In genomic region chr1:71342261-71342594, GRCm38 (mm10) we compare ENCODE assay signal across 21 mouse cellular contexts.
DNase-seq lines count a peak whose midpoint lies in the region; ATAC-seq and TF ChIP-seq lines count a peak whose summit lies in the region.
"Had no signal": no experiment of that assay in that cellular context is flagged by ENCODE, and none has a peak within 500 bp of the region (broad histone marks: within the 10 kb centered on the region; RNA-seq: fewer than 3 reads in every experiment).

No protein-coding gene starts in this region.

- no peaks in the 10 kb centered on the region for H3K27me3 ChIP-seq in forebrain, embryonic 11.5 days (ENCODE audit: control insufficient read depth, insufficient read depth, low read length)
- no peaks in the 10 kb centered on the region for H3K27me3 ChIP-seq in forebrain, postnatal 0 days (ENCODE audit: insufficient read depth, low read length)
- no peaks in the 10 kb centered on the region for H3K27me3 ChIP-seq in CH12.LX (replicated peaks)
- peaks cover 6% of the 10 kb centered on the region; the same call in 1 of the 2 replicates for H3K27me3 ChIP-seq in forebrain, embryonic 13.5 days
- no peaks in the 10 kb centered on the region for H3K27me3 ChIP-seq in heart, embryonic 11.5 days (ENCODE audit: control insufficient read depth, insufficient read depth, low read length)
- H3K27me3 ChIP-seq: heart, embryonic 15.5 days; hindbrain, embryonic 13.5 days had no signal

- H3K4me2 ChIP-seq in forebrain, embryonic 11.5 days (ENCODE audit: low read depth, low read length, severe bottlenecking) = no peak overlapping the region
- no peak overlapping the region for H3K4me2 ChIP-seq in forebrain, postnatal 0 days (ENCODE audit: low read depth)
- H3K4me2 ChIP-seq in CH12.LX (ENCODE audit: insufficient read depth, low read depth, poor library complexity, severe bottlenecking) = no peak overlapping the region
- H3K4me2 ChIP-seq in forebrain, embryonic 13.5 days = no peak overlapping the region; the same call in 1 of the 2 replicates
- H3K4me2 ChIP-seq in heart, embryonic 11.5 days = no peak overlapping the region
- H3K4me2 ChIP-seq: heart, embryonic 15.5 days; hindbrain, embryonic 13.5 days had no signal

- no peak for TF ChIP-seq RAD21 in CH12.LX (IDR thresholded peaks at IDR 0.05; ENCODE audit: low read depth, low read length)

- 42% methylated on average over 4 of the region's 4 CpGs for whole genome bisulfite sequencing in forebrain, embryonic 11.5 days
- WGBS in forebrain, postnatal 0 days = 17% methylated on average over 4 of the region's 4 CpGs
- 29% methylated on average over 4 of the region's 4 CpGs for WGBS in forebrain, embryonic 13.5 days
- WGBS in heart, embryonic 11.5 days (ENCODE audit: insufficient replicate concordance) = 69% methylated on average over 4 of the region's 4 CpGs

- no peak overlapping the region for H3K27ac ChIP-seq in forebrain, embryonic 11.5 days (ENCODE audit: low read depth, low read length)
- no peak overlapping the region for H3K27ac ChIP-seq in forebrain, postnatal 0 days (ENCODE audit: low read depth, low read length)
- H3K27ac ChIP-seq in CH12.LX (ENCODE audit: insufficient read depth, low read depth) = no peak overlapping the region
- no peak overlapping the region for H3K27ac ChIP-seq in forebrain, embryonic 13.5 days
- no peak overlapping the region for H3K27ac ChIP-seq in heart, embryonic 11.5 days (ENCODE audit: low read depth, low read length)
- H3K27ac ChIP-seq: embryonic facial prominence, embryonic 10.5 days; gastrocnemius, adult 2 months; heart, embryonic 10.5 days; heart, embryonic 15.5 days; hindbrain, embryonic 13.5 days; hindbrain, postnatal 0 days had no signal

- no peaks in the 10 kb centered on the region for H3K36me3 ChIP-seq in forebrain, embryonic 11.5 days (ENCODE audit: control insufficient read depth, insufficient read depth, low read length)
- H3K36me3 ChIP-seq in forebrain, postnatal 0 days (ENCODE audit: insufficient read depth) = no peaks in the 10 kb centered on the region
- H3K36me3 ChIP-seq in CH12.LX (replicated peaks in 1 of 2; ENCODE audit: control insufficient read depth in 1 of 2, insufficient read depth in 1 of 2, low read length in 1 of 2) = no peaks in the 10 kb centered on the region
- H3K36me3 ChIP-seq in forebrain, embryonic 13.5 days (ENCODE audit: poor library complexity, severe bottlenecking) = no peaks in the 10 kb centered on the region
- no peaks in the 10 kb centered on the region for H3K36me3 ChIP-seq in heart, embryonic 11.5 days (ENCODE audit: control insufficient read depth, insufficient read depth, low read length)
- H3K36me3 ChIP-seq: embryonic facial prominence, embryonic 10.5 days; heart, embryonic 10.5 days; heart, embryonic 15.5 days; hindbrain, embryonic 13.5 days had no signal

- H3K9me3 ChIP-seq in forebrain, embryonic 11.5 days (ENCODE audit: control insufficient read depth, low read length) = no peaks in the 10 kb centered on the region
- H3K9me3 ChIP-seq in forebrain, postnatal 0 days (ENCODE audit: low read length) = no peaks in the 10 kb centered on the region
- no peaks in the 10 kb centered on the region for H3K9me3 ChIP-seq in CH12.LX (replicated peaks; ENCODE audit: low read length)
- H3K9me3 ChIP-seq in forebrain, embryonic 13.5 days (replicated peaks) = no peaks in the 10 kb centered on the region
- H3K9me3 ChIP-seq in heart, embryonic 11.5 days (replicated peaks; ENCODE audit: control insufficient read depth, low read length) = no peaks in the 10 kb centered on the region
- H3K9me3 ChIP-seq: embryonic facial prominence, embryonic 10.5 days; heart, embryonic 10.5 days; heart, embryonic 15.5 days; hindbrain, embryonic 13.5 days had no signal

- no peaks in the 10 kb centered on the region for H3K79me2 ChIP-seq in CH12.LX (replicated peaks; ENCODE audit: control insufficient read depth, extremely low read depth, insufficient read depth, poor library complexity, severe bottlenecking)

- in situ Hi-C loops in CH12.LX (cut with MboI; ENCODE audit: low pct_ligation_motif_present, low pct_unique_long_range_greater_than_20kb, low sequenced_read_pairs) = no loop called here

- no peak for TF ChIP-seq POLR2A in CH12.LX (IDR thresholded peaks at IDR 0.05; ENCODE audit: low read depth, low read length)

- no peak overlapping the region for H3K9ac ChIP-seq in forebrain, embryonic 11.5 days (ENCODE audit: low read length)
- H3K9ac ChIP-seq in forebrain, postnatal 0 days = no peak overlapping the region
- H3K9ac ChIP-seq in CH12.LX (ENCODE audit: insufficient read depth, low read depth) = no peak overlapping the region
- no peak overlapping the region for H3K9ac ChIP-seq in forebrain, embryonic 13.5 days
- no peak overlapping the region for H3K9ac ChIP-seq in heart, embryonic 11.5 days (ENCODE audit: low read depth, low read length)
- H3K9ac ChIP-seq: heart, embryonic 15.5 days; hindbrain, embryonic 13.5 days had no signal

- no peak overlapping the region for H3K4me3 ChIP-seq in forebrain, embryonic 11.5 days (ENCODE audit: low read depth, low read length)
- no peak overlapping the region for H3K4me3 ChIP-seq in forebrain, postnatal 0 days (ENCODE audit: low read depth, low read length)
- H3K4me3 ChIP-seq in CH12.LX (replicated peaks in 1 of 3; ENCODE audit: low read depth in 2 of 3, low read length in 2 of 3, poor library complexity in 1 of 3) = no peak overlapping the region
- no peak overlapping the region for H3K4me3 ChIP-seq in forebrain, embryonic 13.5 days
- no peak overlapping the region for H3K4me3 ChIP-seq in heart, embryonic 11.5 days (ENCODE audit: low read depth, low read length)
- H3K4me3 ChIP-seq: embryonic facial prominence, embryonic 10.5 days; gastrocnemius, adult 2 months; heart, embryonic 10.5 days; heart, embryonic 15.5 days; hindbrain, embryonic 13.5 days had no signal

- dilution Hi-C loops in CH12.LX (cut with MboI; ENCODE audit: extremely low pct_ligation_motif_present, extremely low pct_unique_long_range_greater_than_20kb, low sequenced_read_pairs) = no loop called here

- no peak for TF ChIP-seq EP300 in CH12.LX (IDR thresholded peaks at IDR 0.05; ENCODE audit: low read length)

- no peak for TF ChIP-seq CTCF in forebrain, postnatal 0 days (IDR thresholded peaks at IDR 0.05; ENCODE audit: low read depth)
- no peak for TF ChIP-seq CTCF in CH12.LX (conservative IDR thresholded peaks at IDR 0.05 in 1 of 2, IDR thresholded peaks at IDR 0.05 in 1 of 2; ENCODE audit: low read depth in 2 of 2, low read length in 2 of 2)

- ATAC-seq in forebrain, embryonic 11.5 days (replicated peaks; ENCODE audit: low FRiP score) = peak; percentile 52
- ATAC-seq in forebrain, postnatal 0 days = no peak
- peak; percentile 66 for ATAC-seq in forebrain, embryonic 13.5 days
- ATAC-seq in heart, embryonic 11.5 days (replicated peaks; ENCODE audit: insufficient number of reproducible peaks, low FRiP score, low TSS enrichment) = no peak
- ATAC-seq: CD4-positive, CD25-positive, alpha-beta regulatory T cell, adult 4 months; hindbrain, postnatal 0 days had no signal

- peaks cover 8% of the 10 kb centered on the region; the same call in 1 of the 2 replicates for H3K4me1 ChIP-seq in forebrain, embryonic 11.5 days (replicated peaks; ENCODE audit: control insufficient read depth, insufficient read depth, low read length)
- 0 out of 2 replicates have a peak, but pooled peaks cover 3% of the 10 kb centered on the region for H3K4me1 ChIP-seq in forebrain, postnatal 0 days (ENCODE audit: insufficient read depth)
- H3K4me1 ChIP-seq in CH12.LX (ENCODE audit: control insufficient read depth in 1 of 2, insufficient read depth in 2 of 2) = peaks cover 0 to 5% of the 10 kb centered on the region in 2 experiments; a peak in 2 of 4 replicates
- peaks cover 21% of the 10 kb centered on the region for H3K4me1 ChIP-seq in forebrain, embryonic 13.5 days
- no peaks in the 10 kb centered on the region for H3K4me1 ChIP-seq in heart, embryonic 11.5 days (ENCODE audit: control insufficient read depth, insufficient read depth, low read length)
- H3K4me1 ChIP-seq: embryonic facial prominence, embryonic 10.5 days had no signal

- DNase-seq in forebrain, embryonic 11.5 days (ENCODE audit: low spot score) = no peak
- DNase-seq in forebrain, postnatal 0 days = no peak
- no peak for DNase-seq in CH12.LX (ENCODE audit: extremely low read depth)
- peak; percentile 22 for DNase-seq in retina, embryonic 14.5 days (ENCODE audit: low spot score)
- DNase-seq in left cerebral cortex, adult 8-10 months (ENCODE audit: low spot score in 2 of 2) = no peak
- DNase-seq: adrenal gland, adult 2 months; adrenal gland, postnatal 25 days; B cell, adult 2 months; cerebellum, adult 2 months; gastrocnemius, adult 2 months; gastrocnemius, postnatal 36 days; heart, adult 18-20 months; heart, postnatal 14 days had no signal

TF ChIP-seq in CH12.LX, 34 proteins besides CTCF, POLR2A, EP300 and RAD21:
- no peak for TF ChIP-seq KAT2A (IDR thresholded peaks at IDR 0.05; ENCODE audit: insufficient replicate concordance, low read length)
- peak; percentile 87 for TF ChIP-seq MAFK (IDR thresholded peaks at IDR 0.05; ENCODE audit: insufficient replicate concordance, low read length)

Comparison
In these comparisons a context has a peak if more than half of its experiments do, and no peak if none do; other contexts are left out.
1. ATAC-seq: peak in forebrain, embryonic 11.5 days (single experiment) and forebrain, embryonic 13.5 days (single experiment); none in forebrain, postnatal 0 days (single experiment) and heart, embryonic 11.5 days (single experiment).